18 mouse cellular contexts compared by ENCODE assay signal in the genomic region with DNA sequence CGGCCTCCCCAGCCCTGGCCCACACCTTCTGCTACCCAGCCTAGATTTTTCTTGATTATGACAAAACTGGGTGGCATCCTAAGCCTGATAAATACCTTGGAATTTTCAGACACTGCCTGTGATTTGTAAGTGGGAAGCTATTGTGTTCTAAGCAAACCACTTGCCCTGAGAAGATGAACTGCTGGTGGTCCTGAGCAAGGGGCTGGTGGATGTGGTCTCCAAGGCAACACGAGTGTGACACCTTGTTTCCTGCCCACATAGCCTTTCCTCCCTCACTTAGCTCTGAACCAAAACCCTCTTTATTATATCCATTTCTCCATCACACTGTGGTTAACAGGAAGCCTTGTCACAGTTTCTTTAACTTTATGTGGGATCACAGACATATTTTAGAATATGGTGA.
DNase-seq lines count a peak whose midpoint lies in the region; ATAC-seq and TF ChIP-seq lines count a peak whose summit lies in the region.
"Had no signal": no experiment of that assay in that cellular context is flagged by ENCODE, and none has a peak within 500 bp of the region (broad histone marks: within the 10 kb centered on the region; RNA-seq: fewer than 3 reads in every experiment).

No protein-coding gene starts in this region.

- no peaks in the 10 kb centered on the region for H3K36me3 ChIP-seq in hindbrain, embryonic 11.5 days (ENCODE audit: control insufficient read depth, insufficient read depth, low read length)
- H3K36me3 ChIP-seq in hindbrain, embryonic 10.5 days, result no peaks in the 10 kb centered on the region
- H3K36me3 ChIP-seq in neural tube, embryonic 11.5 days (ENCODE audit: control insufficient read depth, insufficient read depth, low read length), result no peaks in the 10 kb centered on the region
- no peaks in the 10 kb centered on the region for H3K36me3 ChIP-seq in hindbrain, embryonic 15.5 days
- H3K36me3 ChIP-seq: heart, embryonic 12.5 days; intestine, embryonic 15.5 days; kidney, embryonic 15.5 days; limb, embryonic 12.5 days; liver, embryonic 13.5 days had no signal

- 70% methylated on average over 2 of the region's 2 CpGs for WGBS in hindbrain, embryonic 11.5 days
- WGBS in hindbrain, embryonic 10.5 days, result 71% methylated on average over 2 of the region's 2 CpGs
- WGBS in neural tube, embryonic 11.5 days, result 64% methylated on average over 2 of the region's 2 CpGs
- 55% methylated on average over 2 of the region's 2 CpGs for WGBS in hindbrain, embryonic 15.5 days
- WGBS in olfactory bulb, adult 2 months, result 42% methylated on average over 2 of the region's 2 CpGs

- DNase-seq in hindbrain, embryonic 11.5 days (ENCODE audit: low spot score), result no peak
- no peak for DNase-seq in hindbrain, embryonic 10.5 days (ENCODE audit: low spot score)
- no peak for DNase-seq in neural tube, embryonic 11.5 days (ENCODE audit: low spot score)
- DNase-seq in neural tube, embryonic 10.5 days (ENCODE audit: extremely low spot score, low spot score), result no peak
- no peak for DNase-seq in adrenal gland, adult 8-10 months
- no peak for DNase-seq in right cerebral cortex, postnatal 25 days
- DNase-seq: adrenal gland, adult 2 months; cerebellum, adult 18-20 months; liver, embryonic 13.5 days; thymus, postnatal 36 days had no signal

- no peak overlapping the region for H3K9ac ChIP-seq in hindbrain, embryonic 11.5 days (ENCODE audit: low read depth, low read length)
- no peak overlapping the region for H3K9ac ChIP-seq in neural tube, embryonic 11.5 days (ENCODE audit: low read length)
- no peak overlapping the region for H3K9ac ChIP-seq in hindbrain, embryonic 15.5 days
- H3K9ac ChIP-seq: heart, embryonic 12.5 days; intestine, embryonic 15.5 days; kidney, embryonic 15.5 days; limb, embryonic 12.5 days; liver, embryonic 13.5 days had no signal

- H3K4me1 ChIP-seq in hindbrain, embryonic 11.5 days (replicated peaks; ENCODE audit: control insufficient read depth, insufficient read depth, low read length), result no peaks in the 10 kb centered on the region
- H3K4me1 ChIP-seq in hindbrain, embryonic 10.5 days (replicated peaks), result peaks cover 3% of the 10 kb centered on the region; the same call in 1 of the 2 replicates
- 0 out of 2 replicates have a peak, but pooled peaks cover 11% of the 10 kb centered on the region for H3K4me1 ChIP-seq in neural tube, embryonic 11.5 days (ENCODE audit: control insufficient read depth, insufficient read depth, low read length)
- no peaks in the 10 kb centered on the region; the same call in 1 of the 2 replicates for H3K4me1 ChIP-seq in hindbrain, embryonic 15.5 days (replicated peaks)
- H3K4me1 ChIP-seq in olfactory bulb, adult 2 months (ENCODE audit: control insufficient read depth, insufficient read depth, low read length), result no peaks in the 10 kb centered on the region
- H3K4me1 ChIP-seq: intestine, embryonic 15.5 days; kidney, embryonic 15.5 days; limb, embryonic 12.5 days; liver, embryonic 13.5 days had no signal

- H3K4me3 ChIP-seq in hindbrain, embryonic 11.5 days (ENCODE audit: low read depth, low read length), result no peak overlapping the region
- H3K4me3 ChIP-seq in hindbrain, embryonic 10.5 days, result no peak overlapping the region
- no peak overlapping the region for H3K4me3 ChIP-seq in neural tube, embryonic 11.5 days (ENCODE audit: low read depth, low read length)
- H3K4me3 ChIP-seq in hindbrain, embryonic 15.5 days, result no peak overlapping the region
- H3K4me3 ChIP-seq in olfactory bulb, adult 2 months (ENCODE audit: insufficient read depth, low read depth, low read length), result no peak overlapping the region
- H3K4me3 ChIP-seq: heart, embryonic 12.5 days; intestine, embryonic 15.5 days; kidney, embryonic 15.5 days; limb, embryonic 12.5 days; liver, embryonic 13.5 days; myocyte had no signal

- H3K9me3 ChIP-seq in hindbrain, embryonic 11.5 days (ENCODE audit: control insufficient read depth, low read length), result no peaks in the 10 kb centered on the region
- H3K9me3 ChIP-seq in hindbrain, embryonic 10.5 days, result no peaks in the 10 kb centered on the region
- no peaks in the 10 kb centered on the region for H3K9me3 ChIP-seq in neural tube, embryonic 11.5 days (ENCODE audit: control insufficient read depth, low read length)
- no peaks in the 10 kb centered on the region for H3K9me3 ChIP-seq in hindbrain, embryonic 15.5 days
- H3K9me3 ChIP-seq: heart, embryonic 12.5 days; intestine, embryonic 15.5 days; kidney, embryonic 15.5 days; limb, embryonic 12.5 days; liver, embryonic 13.5 days had no signal

- H3K4me2 ChIP-seq in hindbrain, embryonic 11.5 days (replicated peaks; ENCODE audit: low read depth, low read length), result no peak overlapping the region
- no peak overlapping the region for H3K4me2 ChIP-seq in neural tube, embryonic 11.5 days (ENCODE audit: low read depth)
- no peak overlapping the region for H3K4me2 ChIP-seq in hindbrain, embryonic 15.5 days
- H3K4me2 ChIP-seq: heart, embryonic 12.5 days; intestine, embryonic 15.5 days; kidney, embryonic 15.5 days; limb, embryonic 12.5 days; liver, embryonic 13.5 days had no signal

- no peak for TF ChIP-seq CTCF in olfactory bulb, adult 2 months (IDR thresholded peaks at IDR 0.05; ENCODE audit: insufficient read depth, low read depth, low read length)

- TF ChIP-seq POLR2A in olfactory bulb, adult 2 months (IDR thresholded peaks at IDR 0.05; ENCODE audit: insufficient read depth, low read depth, low read length), result no peak

- no peaks in the 10 kb centered on the region for H3K27me3 ChIP-seq in hindbrain, embryonic 11.5 days (ENCODE audit: control insufficient read depth, insufficient read depth, low read length)
- H3K27me3 ChIP-seq in hindbrain, embryonic 10.5 days (ENCODE audit: insufficient read depth, poor library complexity, severe bottlenecking), result no peaks in the 10 kb centered on the region
- no peaks in the 10 kb centered on the region for H3K27me3 ChIP-seq in neural tube, embryonic 11.5 days (ENCODE audit: control insufficient read depth, insufficient read depth, low read length)
- no peaks in the 10 kb centered on the region for H3K27me3 ChIP-seq in hindbrain, embryonic 15.5 days
- H3K27me3 ChIP-seq: heart, embryonic 12.5 days; intestine, embryonic 15.5 days; kidney, embryonic 15.5 days; limb, embryonic 12.5 days; liver, embryonic 13.5 days had no signal

- H3K27ac ChIP-seq in hindbrain, embryonic 11.5 days (ENCODE audit: low read depth, low read length), result no peak overlapping the region
- no peak overlapping the region for H3K27ac ChIP-seq in hindbrain, embryonic 10.5 days
- H3K27ac ChIP-seq in neural tube, embryonic 11.5 days (ENCODE audit: low read depth, low read length), result no peak overlapping the region
- H3K27ac ChIP-seq in hindbrain, embryonic 15.5 days (replicated peaks), result peak overlapping the region; percentile 68
- peak overlapping the region; percentile 16; the same call in 1 of the 2 replicates for H3K27ac ChIP-seq in olfactory bulb, adult 2 months (ENCODE audit: insufficient read depth, low read depth, low read length)
- H3K27ac ChIP-seq: intestine, embryonic 15.5 days; limb, embryonic 12.5 days; liver, embryonic 13.5 days had no signal

- ATAC-seq in hindbrain, embryonic 11.5 days (ENCODE audit: low FRiP score), result 0 out of 2 replicates have a peak, but pooled peaks have one; percentile 27
- ATAC-seq in neural tube, embryonic 11.5 days (ENCODE audit: insufficient read depth, low FRiP score, low TSS enrichment), result 0 out of 2 replicates have a peak, but pooled peaks have one; percentile 17
- no peak for ATAC-seq in hindbrain, embryonic 15.5 days (ENCODE audit: low FRiP score, low read depth)
- ATAC-seq: lung, postnatal 0 days had no signal

Comparison
In these comparisons a context has a peak if more than half of its experiments do, and no peak if none do; other contexts are left out.
1. H3K27ac ChIP-seq: peak in hindbrain, embryonic 15.5 days (single experiment) and olfactory bulb, adult 2 months (single experiment); none in hindbrain, embryonic 11.5 days (single experiment), hindbrain, embryonic 10.5 days (single experiment) and neural tube, embryonic 11.5 days (single experiment).